Mouse (Mus musculus) midbrain, embryonic 13.5 days (tissue): ENCODE results near the gene Wnt3. TPM values are rescaled to one million over a fixed set of nuclear protein-coding genes. Genes with fewer than 3 reads are reported as not detected.

Experiments
- ATAC-seq: fragments of 200-750 bp; cut with Nextera tagmentation; 2 replicates; pipeline ENCODE4 v1.8.0; 2017; ENCODE audit warnings: mild to moderate bottlenecking, moderate TSS enrichment, moderate library complexity
- H3K27ac ChIP-seq: fragments of 300-500 bp; sonication (generic); 2 replicates; pipeline ENCODE4 v1.5.1; 2015; ENCODE audit warnings: inconsistent platforms, mild to moderate bottlenecking, moderate library complexity
- H3K27me3 ChIP-seq: fragments of 300-500 bp; sonication (generic); 2 replicates; pipeline ENCODE4 v1.6.1; 2015; ENCODE audit warnings: mild to moderate bottlenecking, inconsistent platforms
- H3K36me3 ChIP-seq: fragments of 300-500 bp; sonication (generic); 2 replicates; pipeline ENCODE4 v1.6.1; 2015; ENCODE audit warnings: mild to moderate bottlenecking, inconsistent platforms
- H3K4me1 ChIP-seq: fragments of 300-500 bp; sonication (generic); replicated peaks from 2 replicates; pipeline ENCODE4 v1.6.1; 2015; ENCODE audit warnings: inconsistent platforms
- H3K4me2 ChIP-seq: fragments of 300-500 bp; sonication (generic); replicated peaks from 2 replicates; pipeline ENCODE4 v1.6.1; 2015; ENCODE audit warnings: moderate library complexity, mild to moderate bottlenecking, inconsistent platforms
- H3K4me3 ChIP-seq: fragments of 300-500 bp; sonication (generic); replicated peaks from 2 replicates; pipeline ENCODE4 v1.5.1; 2015; ENCODE audit warnings: mild to moderate bottlenecking, inconsistent platforms
- H3K9ac ChIP-seq: fragments of 300-500 bp; sonication (generic); replicated peaks from 2 replicates; pipeline ENCODE4 v1.6.1; 2015; ENCODE audit warnings: mild to moderate bottlenecking, inconsistent platforms
- H3K9me3 ChIP-seq: fragments of 300-500 bp; sonication (generic); 2 replicates; pipeline ENCODE4 v1.6.1; 2016; ENCODE audit warnings: mild to moderate bottlenecking, inconsistent platforms
- WGBS: fragments of 180-500 bp; shearing (Covaris S2); methylation state at CpG from one replicate; pipeline ENCODE4 v1.1.7; 2015; 5-methylcytosine and 5-hydroxymethylcytosine counted together
- polyA plus RNA-seq: library from polyadenylated mRNA; unstranded; fragments of >200 nt; fragmentation: Nextera tagmentation; extraction: Ambion mirVana; gene quantifications from 2 replicates; pipeline ENCODE4 v1.2.1, GENCODE M21; 2015

The Wnt3 gene
- polyA plus RNA-seq, 1 experiment from 2014 or later: 15.7 TPM

DNA sequence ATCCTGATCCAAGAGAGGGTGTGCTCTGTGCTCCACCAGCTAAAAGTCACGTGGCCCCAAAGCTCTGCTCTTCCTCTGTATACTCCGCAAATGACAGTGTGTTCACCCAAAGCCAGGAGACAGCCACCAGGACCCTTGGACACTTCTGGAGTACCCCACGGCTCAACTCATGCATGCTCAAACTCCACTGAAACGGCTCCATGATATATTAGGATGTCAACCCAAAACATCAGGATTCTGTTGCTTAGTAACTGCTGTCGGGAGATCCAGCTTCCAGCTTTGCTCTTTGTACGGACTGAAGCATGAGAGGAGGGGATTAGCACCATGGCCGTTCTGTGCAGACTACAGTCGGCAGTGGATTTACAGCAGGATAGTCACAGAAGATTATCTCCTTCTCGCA, 80.3 kb downstream of the Wnt3 start:
- no peaks in the 10 kb centered on the region for H3K27me3 ChIP-seq
- no peaks in the 10 kb centered on the region for H3K9me3 ChIP-seq
- H3K27ac ChIP-seq: peak overlapping the region; percentile 86
- no peak overlapping the region; the same call in 1 of the 2 replicates for H3K9ac ChIP-seq
- peak overlapping the region; percentile 43 for H3K4me2 ChIP-seq
- 9% methylated on average over 9 of the region's 9 CpGs for WGBS
- H3K4me1 ChIP-seq: peaks cover 30% of the 10 kb centered on the region
- no peak overlapping the region for H3K4me3 ChIP-seq
- ATAC-seq: peak; percentile 82
- H3K36me3 ChIP-seq: peaks cover 21% of the 10 kb centered on the region

DNA sequence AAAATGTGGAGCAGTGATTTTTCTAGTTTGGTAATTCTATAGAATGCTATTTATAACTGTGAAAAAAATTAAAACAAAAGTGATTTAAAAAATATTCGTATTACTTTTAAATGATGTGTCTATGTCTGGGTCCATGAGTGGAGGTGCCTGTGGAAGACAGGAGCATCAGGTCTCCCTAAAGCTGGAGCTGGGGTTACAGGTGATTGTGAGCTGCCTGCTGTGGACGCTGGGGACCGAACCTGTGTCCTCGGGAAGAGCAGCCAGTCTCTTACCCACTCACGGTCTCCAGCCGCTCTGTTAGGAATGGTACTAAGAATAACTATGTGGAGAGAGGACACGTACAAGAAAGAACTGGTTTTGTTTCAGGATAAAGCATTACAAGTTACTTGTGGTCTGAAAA, 82.7 kb downstream of the Wnt3 start:
- Histone ChIP-seq H3K27ac (no peak overlapping the region), H3K4me1 (peaks cover 42% of the 10 kb centered on the region), H3K9me3 (no peaks in the 10 kb centered on the region), H3K9ac (no peak overlapping the region), H3K36me3 (peaks cover 37% of the 10 kb centered on the region), H3K4me2 (no peak overlapping the region), H3K4me3 (no peak overlapping the region), H3K27me3 (no peaks in the 10 kb centered on the region)
- 90% methylated on average over 7 of the region's 7 CpGs for WGBS
- ATAC-seq: no peak

DNA sequence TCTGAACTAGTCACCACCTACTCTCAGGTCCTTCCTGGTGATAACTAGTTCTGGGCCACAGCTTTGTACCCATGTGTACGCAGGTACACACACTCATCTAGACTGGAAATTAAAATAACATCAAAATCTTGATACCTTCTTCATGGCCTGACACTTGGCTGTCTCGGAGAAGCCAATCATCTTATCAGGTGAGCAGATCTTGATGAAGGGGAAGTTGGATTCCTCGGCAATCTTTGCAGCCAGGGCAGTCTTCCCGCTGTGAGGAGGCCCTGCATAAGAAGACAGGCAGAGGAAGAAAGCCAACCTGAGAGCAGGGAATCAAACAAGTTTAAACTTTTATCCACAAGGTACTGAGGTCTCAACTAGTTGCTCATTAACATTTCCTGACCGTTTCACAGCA, 84.8 kb downstream of the Wnt3 start:
- ATAC-seq: no peak
- peaks cover 46% of the 10 kb centered on the region for H3K36me3 ChIP-seq
- WGBS: 62% methylated on average over 5 of the region's 5 CpGs

DNA sequence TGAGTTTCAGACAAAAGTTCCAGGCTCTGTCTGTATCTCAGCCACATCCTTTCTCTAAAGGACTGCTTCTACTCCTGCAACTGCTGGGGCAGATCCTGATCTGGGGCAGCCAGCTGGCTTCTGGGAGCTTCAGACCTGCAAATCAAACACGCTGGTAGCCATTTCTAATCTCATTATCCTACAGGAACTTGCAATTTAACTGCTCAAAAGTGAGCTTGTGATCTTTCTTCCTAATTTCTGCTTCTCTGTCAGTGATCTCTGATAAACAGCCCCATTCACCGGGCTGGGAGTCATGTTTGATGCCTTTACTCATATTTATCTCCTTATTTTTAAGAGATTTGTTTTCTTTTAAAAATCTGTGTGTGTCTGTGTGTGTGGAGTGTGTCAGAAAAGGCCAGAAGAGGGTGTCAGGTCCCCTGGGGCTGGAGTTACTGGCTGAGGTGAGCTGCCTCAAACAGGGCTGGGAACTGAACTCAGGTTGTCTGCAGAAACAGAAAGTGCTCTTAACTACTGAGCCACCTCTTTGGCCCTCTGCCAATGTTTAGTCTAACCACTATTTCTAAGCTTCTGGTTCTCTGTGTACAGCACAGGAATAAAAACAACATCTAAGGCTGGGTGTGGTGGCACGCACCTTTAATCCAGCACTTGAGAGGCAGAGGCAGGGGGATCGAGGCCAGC, 86.1 kb downstream of the Wnt3 start:
- peaks cover 49% of the 10 kb centered on the region for H3K36me3 ChIP-seq
- H3K4me2 ChIP-seq: no peak overlapping the region
- 60% methylated on average over 4 of the region's 4 CpGs for WGBS
- H3K9ac ChIP-seq: no peak overlapping the region
- no peaks in the 10 kb centered on the region for H3K27me3 ChIP-seq
- peak overlapping the region; percentile 36; the same call in 1 of the 2 replicates for H3K27ac ChIP-seq
- ATAC-seq: no peak
- H3K9me3 ChIP-seq: no peaks in the 10 kb centered on the region
- H3K4me1 ChIP-seq: peaks cover 14% of the 10 kb centered on the region
- no peak overlapping the region for H3K4me3 ChIP-seq

More for the DNA sequence above, 84.8 kb downstream of the Wnt3 start:
- peaks cover 25% of the 10 kb centered on the region for H3K4me1 ChIP-seq
- no peaks in the 10 kb centered on the region for H3K9me3 ChIP-seq
- no peaks in the 10 kb centered on the region for H3K27me3 ChIP-seq
- H3K4me3 ChIP-seq: no peak overlapping the region
- no peak overlapping the region for H3K4me2 ChIP-seq
- H3K27ac ChIP-seq: no peak overlapping the region
- no peak overlapping the region for H3K9ac ChIP-seq

DNA sequence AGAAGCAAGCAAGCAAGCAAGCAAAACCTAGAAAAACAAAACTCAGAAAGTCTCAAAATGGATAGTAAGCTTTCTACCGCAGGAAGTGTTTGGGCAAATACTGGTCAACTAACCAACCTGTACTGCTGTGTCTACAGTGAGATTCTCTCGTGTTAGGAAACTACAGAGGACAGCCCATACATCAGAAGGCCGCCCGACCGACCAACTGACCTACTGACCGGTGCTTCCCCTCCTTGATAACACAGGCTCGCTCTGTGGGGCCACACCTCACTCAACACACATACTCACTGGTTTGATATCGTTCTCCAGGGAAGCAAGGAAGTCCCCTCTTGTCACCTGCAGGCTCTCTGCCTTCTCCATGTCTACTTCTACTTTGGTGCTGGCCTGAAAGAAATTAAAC, 89.0 kb downstream of the Wnt3 start:
- peaks cover 12% of the 10 kb centered on the region for H3K4me1 ChIP-seq
- no peaks in the 10 kb centered on the region for H3K27me3 ChIP-seq
- H3K4me3 ChIP-seq: no peak overlapping the region
- H3K9ac ChIP-seq: no peak overlapping the region
- H3K36me3 ChIP-seq: peaks cover 42% of the 10 kb centered on the region
- ATAC-seq: no peak
- no peak overlapping the region for H3K4me2 ChIP-seq
- WGBS: 94% methylated on average over 8 of the region's 8 CpGs
- no peak overlapping the region for H3K27ac ChIP-seq
- H3K9me3 ChIP-seq: no peaks in the 10 kb centered on the region

DNA sequence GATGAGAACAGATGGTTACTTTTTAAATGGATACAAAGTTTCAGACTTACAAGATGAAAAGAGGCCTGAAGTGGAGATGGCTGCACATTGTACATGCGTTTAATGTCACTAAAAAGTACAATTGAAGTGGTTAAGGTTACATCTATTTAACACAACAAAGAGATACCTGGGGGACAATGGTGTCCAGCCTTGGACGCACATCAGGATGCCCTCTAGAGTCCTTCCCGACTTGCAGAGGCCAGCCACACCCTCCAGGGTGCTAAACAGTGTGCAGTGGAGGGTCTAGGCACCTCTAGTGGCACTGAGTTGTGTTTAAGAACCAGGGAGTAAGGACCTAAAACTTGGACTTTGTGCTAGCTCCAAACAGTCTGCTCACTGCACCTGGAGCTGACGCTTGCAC, 90.5 kb downstream of the Wnt3 start:
- no peak overlapping the region for H3K4me2 ChIP-seq
- ATAC-seq: no peak
- H3K36me3 ChIP-seq: peaks cover 33% of the 10 kb centered on the region
- H3K9me3 ChIP-seq: no peaks in the 10 kb centered on the region
- no peak overlapping the region for H3K4me3 ChIP-seq
- H3K9ac ChIP-seq: no peak overlapping the region
- no peaks in the 10 kb centered on the region for H3K27me3 ChIP-seq
- no peak overlapping the region for H3K27ac ChIP-seq
- whole genome bisulfite sequencing: 83% methylated on average over 4 of the region's 4 CpGs
- peaks cover 10% of the 10 kb centered on the region for H3K4me1 ChIP-seq

DNA sequence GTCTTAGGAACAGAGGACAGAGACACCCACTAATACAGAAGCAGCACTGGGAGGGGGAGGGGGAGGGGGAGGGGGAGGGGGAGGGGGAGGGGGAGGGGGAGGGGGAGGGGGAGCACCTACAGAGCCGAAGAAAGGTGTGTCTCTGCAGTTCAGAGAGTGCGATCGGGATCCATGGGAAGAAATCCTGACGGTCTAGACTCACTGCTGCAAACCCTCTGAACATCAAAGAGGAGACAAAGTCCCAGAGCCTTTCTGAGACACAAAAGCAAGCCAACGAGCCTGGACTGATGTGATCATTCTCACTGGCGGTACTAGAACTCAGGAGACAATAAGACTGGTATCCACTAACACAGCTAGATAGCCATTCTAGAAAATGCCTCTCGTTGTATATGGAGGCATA, 91.4 kb downstream of the Wnt3 start:
- Histone ChIP-seq H3K4me2 (no peak overlapping the region), H3K27ac (no peak overlapping the region), H3K4me1 (peaks cover 2% of the 10 kb centered on the region), H3K27me3 (no peaks in the 10 kb centered on the region), H3K36me3 (peaks cover 30% of the 10 kb centered on the region), H3K4me3 (no peak overlapping the region), H3K9me3 (no peaks in the 10 kb centered on the region), H3K9ac (no peak overlapping the region)
- ATAC-seq: no peak
- 43% methylated on average over 7 of the region's 7 CpGs for WGBS

Other genes with a start within 250 kb of the Wnt3 start
- gene Gm884, start 153.0 kb upstream of the Wnt3 start, polyA plus RNA-seq: not detected in 2 replicates
- gene Lyzl6, start 135.3 kb upstream of the Wnt3 start, polyA plus RNA-seq: not detected in 2 replicates
- gene Rprml, start 124.6 kb upstream of the Wnt3 start, polyA plus RNA-seq: 0.22 TPM in 1 of 2 replicates, not detected in the other
- gene Gosr2, start 76.3 kb upstream of the Wnt3 start, polyA plus RNA-seq: 90.5 and 96.1 TPM in 2 replicates
- 0.50 and 0.52 TPM in 2 replicates for gene Wnt9b, start 24.3 kb upstream of the Wnt3 start, polyA plus RNA-seq
- 113 and 138 TPM in 2 replicates for gene Nsf, start 179.9 kb downstream of the Wnt3 start, polyA plus RNA-seq
- 195 and 211 TPM in 2 replicates for gene Arf2, start 192.6 kb downstream of the Wnt3 start, polyA plus RNA-seq